Mouse (Mus musculus) spleen, adult 2 months (tissue): ENCODE data around the gene Ankrd12.

Source experiments
- CTCF ChIP-seq: fragments of 200-500 bp; IDR thresholded peaks from 2 replicates; pipeline ENCODE4 v1.5.1; 2011; ENCODE audit warnings: mild to moderate bottlenecking, inconsistent platforms; ENCODE audit not compliant: insufficient read depth, insufficient read length, insufficient replicate concordance; ENCODE audit errors: extremely low read depth
- POLR2A ChIP-seq: fragments of 200-500 bp; IDR thresholded peaks from 2 replicates; pipeline ENCODE4 v1.6.1; 2011; ENCODE audit warnings: low read depth, low read length, inconsistent platforms

DNA sequence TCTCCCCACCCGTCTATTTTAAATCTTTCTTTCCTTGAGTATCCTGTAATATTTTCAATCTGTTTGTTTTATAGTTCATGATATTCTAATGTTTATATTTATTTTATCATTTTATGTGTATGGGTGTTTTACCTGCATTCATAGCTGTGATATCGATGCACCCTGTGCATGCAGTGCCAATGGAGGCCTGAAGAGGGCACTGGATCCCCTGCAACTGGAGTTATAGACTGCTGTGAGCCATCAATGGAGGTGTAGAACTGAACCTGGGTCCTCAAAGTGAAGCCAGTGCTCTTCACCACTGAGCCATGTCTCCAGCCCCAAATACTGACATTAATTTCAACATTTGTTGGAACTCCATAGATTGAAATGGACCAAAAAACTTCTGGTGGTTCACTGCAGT is 143.1 kb downstream of the Ankrd12 start:
- TF ChIP-seq POLR2A: no peak
- TF ChIP-seq CTCF: no peak
